Mouse (Mus musculus) right cerebral cortex, postnatal 10 days (tissue): Measurements from ENCODE around the gene Prc1.
A peak's percentile ranks its signal among the peaks of the same experiment; 100 is the strongest.

Experiments used
- DNase-seq, 2 experiments: peaks; one replicate each; pipeline ENCODE4 v3.0.0; 2021; ENCODE audit warnings: low spot score in 2 of 2

The Prc1 gene

GRCm38 (mm10) chr7:80294062-80294763, at the start of gene Prc1:
Gene Prc1, plus strand, starts transcription at chr7:80294450.
- DNase-seq: peak; percentile 98

- DNase-seq: no peak
These were observed 49.4 kb upstream of the Prc1 start for GRCm38 (mm10) chr7:80244851-80245250.

- DNase-seq: peak; percentile 98 to 99
These were observed 48.0 kb upstream of the Prc1 start, which contains the start of gene Ttll13 for GRCm38 (mm10) chr7:80246148-80246721. Gene Ttll13, plus strand, starts transcription at chr7:80246376.

- no peak for DNase-seq
These were observed 47.4 kb upstream of the Prc1 start for GRCm38 (mm10) chr7:80246859-80247258.

GRCm38 (mm10) chr7:80252437-80252836, 41.8 kb upstream of the Prc1 start:
- DNase-seq: no peak

GRCm38 (mm10) chr7:80252886-80253285, 41.4 kb upstream of the Prc1 start:
- no peak for DNase-seq

- no peak for DNase-seq
These were observed 38.3 kb upstream of the Prc1 start for GRCm38 (mm10) chr7:80255981-80256380.

GRCm38 (mm10) chr7:80257706-80258105, 36.5 kb upstream of the Prc1 start:
- DNase-seq: no peak

GRCm38 (mm10) chr7:80260625-80261371, 33.5 kb upstream of the Prc1 start, which contains the start of gene Ngrn:
Gene Ngrn, plus strand, starts transcription at chr7:80261215.
- DNase-seq: peak; percentile 92 to 94

GRCm38 (mm10) chr7:80261372-80261990, 32.8 kb upstream of the Prc1 start:
- peak in 1 of 2 experiments; percentile 53 for DNase-seq

- no peak for DNase-seq
These were observed 29.6 kb upstream of the Prc1 start for GRCm38 (mm10) chr7:80264606-80265005.

- DNase-seq: no peak
These were observed 26.5 kb upstream of the Prc1 start for GRCm38 (mm10) chr7:80267764-80268163.

- peak; percentile 99 for DNase-seq
These were observed 25.1 kb upstream of the Prc1 start, which contains the start of gene Vps33b for GRCm38 (mm10) chr7:80268897-80269750. Gene Vps33b, plus strand, starts transcription at chr7:80269649.

GRCm38 (mm10) chr7:80269751-80270255, 24.4 kb upstream of the Prc1 start:
- peak in 1 of 2 experiments; percentile 57 for DNase-seq

GRCm38 (mm10) chr7:80273456-80273855, 20.8 kb upstream of the Prc1 start:
- no peak for DNase-seq

GRCm38 (mm10) chr7:80276374-80276773, 17.9 kb upstream of the Prc1 start:
- no peak for DNase-seq

GRCm38 (mm10) chr7:80280032-80280431, 14.2 kb upstream of the Prc1 start:
- DNase-seq: no peak

GRCm38 (mm10) chr7:80280998-80281397, 13.3 kb upstream of the Prc1 start:
- no peak for DNase-seq

- no peak for DNase-seq
These were observed 12.6 kb upstream of the Prc1 start for GRCm38 (mm10) chr7:80281646-80282045.

- DNase-seq: no peak
These were observed 10.9 kb upstream of the Prc1 start for GRCm38 (mm10) chr7:80283226-80283918.
